12 mouse cellular contexts compared by ENCODE assay signal in the genomic region with DNA sequence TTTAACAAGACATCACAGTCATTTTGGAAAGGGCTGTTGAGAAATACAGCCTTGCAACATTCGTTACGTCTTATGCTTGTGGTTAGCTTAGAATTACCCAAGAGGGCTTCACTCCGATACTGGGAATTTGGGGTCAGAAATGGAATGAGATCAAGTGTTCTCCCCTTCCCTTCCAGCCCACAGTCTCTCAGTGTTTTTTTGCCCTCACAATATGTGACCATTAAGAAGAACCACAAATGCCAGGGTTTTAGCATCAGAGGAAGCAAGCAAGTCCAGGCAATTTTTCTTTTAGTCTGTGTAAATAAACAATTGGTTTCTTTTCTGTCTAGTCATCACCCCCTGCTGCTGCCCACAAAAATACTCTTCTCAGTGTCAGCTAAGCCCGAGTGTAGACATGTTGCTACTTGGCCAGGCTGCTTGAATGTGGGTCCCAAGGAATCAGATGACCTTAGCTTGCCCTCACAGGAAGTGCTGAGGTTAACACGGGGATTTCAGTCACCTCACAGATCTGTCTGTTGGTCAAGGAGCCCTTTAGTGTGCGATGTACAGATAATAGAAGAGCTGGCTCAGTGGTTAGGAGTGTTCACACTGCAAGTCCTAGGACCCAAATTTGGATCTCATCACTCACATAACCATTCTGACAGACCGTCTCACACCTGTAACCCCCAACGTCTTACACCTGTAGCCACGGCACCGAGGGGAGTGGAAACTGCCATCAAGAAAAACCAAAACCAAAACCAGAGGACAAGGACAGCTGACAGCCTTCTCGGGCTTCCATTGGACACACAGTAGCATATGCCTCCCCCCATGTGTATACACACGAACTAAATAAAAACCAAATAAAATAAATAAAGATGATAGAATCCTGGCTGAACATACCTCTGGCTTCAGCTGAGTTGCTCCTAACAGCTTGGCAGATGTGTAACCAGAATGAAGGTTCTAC.
A peak's percentile ranks its signal among the peaks of the same experiment; 100 is the strongest.
DNase-seq lines count a peak whose midpoint lies in the region; ATAC-seq lines count a peak whose summit lies in the region.
"Had no signal": no experiment of that assay in that cellular context is flagged by ENCODE, and none has a peak within 500 bp of the region (broad histone marks: within the 10 kb centered on the region; RNA-seq: fewer than 3 reads in every experiment).

No protein-coding gene starts in this region.

- no peaks in the 10 kb centered on the region for H3K27me3 ChIP-seq in embryonic facial prominence, embryonic 13.5 days
- H3K27me3 ChIP-seq: embryonic facial prominence, embryonic 12.5 days; kidney, embryonic 15.5 days had no signal

- no peak overlapping the region for H3K4me3 ChIP-seq in embryonic facial prominence, embryonic 13.5 days
- H3K4me3 ChIP-seq: embryonic facial prominence, embryonic 12.5 days; kidney, embryonic 15.5 days had no signal

- no peaks in the 10 kb centered on the region for H3K36me3 ChIP-seq in embryonic facial prominence, embryonic 13.5 days
- H3K36me3 ChIP-seq: embryonic facial prominence, embryonic 12.5 days; kidney, embryonic 15.5 days had no signal

- H3K27ac ChIP-seq in embryonic facial prominence, embryonic 13.5 days: no peak overlapping the region
- H3K27ac ChIP-seq: embryonic facial prominence, embryonic 12.5 days; kidney, embryonic 15.5 days had no signal

- DNase-seq in layer of hippocampus, adult 9-11 months: peak; percentile 46
- DNase-seq in layer of hippocampus, adult 18-20 months (ENCODE audit: low spot score in 2 of 2): no peak
- peak; percentile 78 for DNase-seq in Muller cell, postnatal 12 days (ENCODE audit: inconsistent ontology term)
- DNase-seq in monocyte, adult 2 months (ENCODE audit: low read depth in 1 of 2, low spot score in 2 of 2): peak; percentile 31 to 46
- no peak for DNase-seq in left cerebral cortex, postnatal 14 days (ENCODE audit: low spot score in 2 of 2)
- no peak for DNase-seq in right cerebral cortex, postnatal 36 days (ENCODE audit: low spot score in 2 of 2)
- DNase-seq: cerebellum, adult 2 months; forebrain, postnatal 0 days; right cerebral cortex, postnatal 25 days had no signal

- H3K9me3 ChIP-seq in embryonic facial prominence, embryonic 13.5 days: no peaks in the 10 kb centered on the region
- H3K9me3 ChIP-seq: kidney, embryonic 15.5 days had no signal

- no peak overlapping the region for H3K9ac ChIP-seq in embryonic facial prominence, embryonic 13.5 days
- H3K9ac ChIP-seq: embryonic facial prominence, embryonic 12.5 days; forebrain, postnatal 0 days; kidney, embryonic 15.5 days had no signal

- intact Hi-C loops in left cerebral cortex, postnatal 14 days (cut with DNase I): loop anchor here (5.0 kb wide), 1 partner anchor 154 kb away; no protein-coding TSS in a partner anchor

- no peak overlapping the region for H3K4me2 ChIP-seq in embryonic facial prominence, embryonic 13.5 days
- H3K4me2 ChIP-seq: embryonic facial prominence, embryonic 12.5 days; kidney, embryonic 15.5 days had no signal

- peaks cover 13% of the 10 kb centered on the region; the same call in 1 of the 2 replicates for H3K4me1 ChIP-seq in embryonic facial prominence, embryonic 13.5 days
- H3K4me1 ChIP-seq: embryonic facial prominence, embryonic 12.5 days; kidney, embryonic 15.5 days had no signal

- ATAC-seq in embryonic facial prominence, embryonic 13.5 days (ENCODE audit: insufficient number of reproducible peaks, insufficient read depth, low FRiP score, low TSS enrichment, low read depth): 0 out of 2 replicates have a peak, but pooled peaks have one; percentile 26
- ATAC-seq: forebrain, postnatal 0 days had no signal

- 55% methylated on average over 12 of the region's 12 CpGs for WGBS in embryonic facial prominence, embryonic 13.5 days

Comparison
In these comparisons a context has a peak if more than half of its experiments do, and no peak if none do; other contexts are left out.
1. DNase-seq: peak in layer of hippocampus, adult 9-11 months (single experiment), Muller cell, postnatal 12 days (single experiment) and monocyte, adult 2 months (2 of 2); none in layer of hippocampus, adult 18-20 months (0 of 2), left cerebral cortex, postnatal 14 days (0 of 2) and right cerebral cortex, postnatal 36 days (0 of 2).